ENCODE assay signal across 7 mouse cellular contexts in the genomic region with DNA sequence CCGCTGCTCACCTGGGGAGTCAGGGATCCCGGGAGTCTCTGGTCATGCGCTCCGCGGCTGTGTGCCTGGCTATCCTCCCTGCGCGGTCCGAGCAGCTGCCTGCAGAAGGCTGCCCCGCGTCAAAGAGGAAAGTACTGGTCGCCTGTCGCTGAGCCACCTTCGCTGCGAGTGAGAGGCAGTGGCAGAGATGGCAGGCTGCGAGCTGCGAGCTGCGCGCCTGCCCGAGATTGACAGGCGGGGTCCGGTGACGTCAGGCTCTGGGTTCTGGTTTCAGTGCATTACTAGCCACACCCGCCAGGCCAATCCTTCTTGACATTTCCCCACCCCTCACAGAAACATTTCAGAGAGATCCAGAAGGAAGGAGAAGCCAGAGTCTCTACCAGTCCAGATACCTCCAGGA. TPM values are rescaled to one million over a fixed set of nuclear protein-coding genes. Genes with fewer than 3 reads are reported as not detected.
A peak's percentile ranks its signal among the peaks of the same experiment; 100 is the strongest.
DNase-seq lines count a peak whose midpoint lies in the region; ATAC-seq and TF ChIP-seq lines count a peak whose summit lies in the region.

TSS of gene Gpr6 (minus strand) at position 170 of the 400 bp plus-strand sequence.

- no peak within 1 kb of the TSS for H3K27ac ChIP-seq in ES-E14 (ENCODE audit: insufficient read depth, low read depth, low read length, poor library complexity, severe bottlenecking)
- H3K27ac ChIP-seq in forebrain, embryonic 12.5 days, result no peak within 1 kb of the TSS
- H3K27ac ChIP-seq in neural tube, embryonic 15.5 days (replicated peaks), result no peak within 1 kb of the TSS; the same call in 1 of the 2 replicates

- peak within 1 kb of the TSS; percentile 86 for H3K4me2 ChIP-seq in forebrain, embryonic 12.5 days
- peak within 1 kb of the TSS; percentile 97 for H3K4me2 ChIP-seq in neural tube, embryonic 15.5 days

- H3K36me3 ChIP-seq in ES-E14 (ENCODE audit: control insufficient read depth, insufficient read depth, low read length, poor library complexity, severe bottlenecking), result no peaks in the 10 kb centered on the region
- no peaks in the 10 kb centered on the region for H3K36me3 ChIP-seq in forebrain, embryonic 12.5 days (replicated peaks)
- no peaks in the 10 kb centered on the region for H3K36me3 ChIP-seq in neural tube, embryonic 15.5 days

- H3K9ac ChIP-seq in ES-E14 (ENCODE audit: insufficient read depth, low read depth, low read length, poor library complexity, severe bottlenecking), result no peak within 1 kb of the TSS
- H3K9ac ChIP-seq in forebrain, embryonic 12.5 days, result peak within 1 kb of the TSS; percentile 45; the same call in 1 of the 2 replicates
- H3K9ac ChIP-seq in neural tube, embryonic 15.5 days (replicated peaks), result peak within 1 kb of the TSS; percentile 50

- H3K27me3 ChIP-seq in forebrain, embryonic 12.5 days, result peaks cover 47% of the 10 kb centered on the region
- peaks cover 53% of the 10 kb centered on the region for H3K27me3 ChIP-seq in neural tube, embryonic 15.5 days (replicated peaks)

- under 1% methylated on average over 23 of the region's 23 CpGs for WGBS in forebrain, embryonic 12.5 days
- 1% methylated on average over 23 of the region's 23 CpGs for WGBS in neural tube, embryonic 15.5 days

- in situ Hi-C loops in ES-E14 (cut with MboI; ENCODE audit: low sequenced_read_pairs in 2 of 2, unreplicated experiment in 2 of 2), result no loop called here

- H3K4me1 ChIP-seq in ES-E14 (ENCODE audit: control insufficient read depth in 2 of 2, insufficient read depth in 2 of 2, low read length in 2 of 2, poor library complexity in 1 of 2), result peaks cover 0 to 5% of the 10 kb centered on the region in 2 experiments; a peak in 1 of 4 replicates
- H3K4me1 ChIP-seq in forebrain, embryonic 12.5 days, result peaks cover 22% of the 10 kb centered on the region
- H3K4me1 ChIP-seq in neural tube, embryonic 15.5 days, result peaks cover 22% of the 10 kb centered on the region

- ATAC-seq in forebrain, embryonic 12.5 days (ENCODE audit: low FRiP score), result peak; percentile 72
- peak; percentile 74 for ATAC-seq in neural tube, embryonic 15.5 days (ENCODE audit: low FRiP score)
- no peak for ATAC-seq in inflammation-experienced regulatory T-cells, adult 6 months

- DNase-seq in ES-E14 (ENCODE audit: low read depth, low spot score) (no peak), ZHBTc4 (ENCODE audit: low read depth, low spot score) (peak; percentile 51)
- peak; percentile 37 to 52 for DNase-seq in layer of hippocampus, postnatal 10 days (ENCODE audit: low spot score in 2 of 2)
- no peak for DNase-seq in natural killer cell, adult 2 months (ENCODE audit: low spot score in 2 of 2)

- H3K9me3 ChIP-seq in ES-E14 (ENCODE audit: control insufficient read depth, insufficient read depth, low read depth, low read length), result no peaks in the 10 kb centered on the region
- no peaks in the 10 kb centered on the region for H3K9me3 ChIP-seq in forebrain, embryonic 12.5 days
- no peaks in the 10 kb centered on the region for H3K9me3 ChIP-seq in neural tube, embryonic 15.5 days (replicated peaks)

- H3K4me3 ChIP-seq in ES-E14 (ENCODE audit: insufficient read depth in 1 of 2, low read depth in 1 of 2, low read length in 2 of 2, poor library complexity in 1 of 2, severe bottlenecking in 1 of 2), result peak within 1 kb of the TSS; percentile 38 to 59
- peak within 1 kb of the TSS; percentile 49 for H3K4me3 ChIP-seq in forebrain, embryonic 12.5 days (replicated peaks)
- peak within 1 kb of the TSS; percentile 57 for H3K4me3 ChIP-seq in neural tube, embryonic 15.5 days (replicated peaks)

TF ChIP-seq in ES-E14, 5 proteins besides CTCF, POLR2A, EP300 and RAD21:
- TF ChIP-seq CHD2 (IDR thresholded peaks at IDR 0.05; ENCODE audit: low read depth, low read length) (no peak), HCFC1 (IDR thresholded peaks at IDR 0.05; ENCODE audit: borderline replicate concordance, insufficient read depth, low read length) (no peak), MAFK (IDR thresholded peaks at IDR 0.05; ENCODE audit: insufficient read depth, low read depth, low read length) (no peak), ZNF384 (IDR thresholded peaks at IDR 0.05; ENCODE audit: low read depth, low read length) (no peak), ZC3H11A (IDR thresholded peaks at IDR 0.05; ENCODE audit: borderline replicate concordance, low read depth, low read length) (no peak)
TF ChIP-seq in ES-E14: peak in this region for 0.

RNA-seq across cellular contexts. Expression of gene Gpr6, which starts in this region (rescaled TPM):
- not detected in 2 replicates for total RNA-seq in ES-E14 (2012; rRNA removed)
- polyA plus RNA-seq in forebrain, embryonic 12.5 days (2016; fragmentation: Nextera tagmentation; extraction: Ambion mirVana), result 0.22 and 0.24 TPM in 2 replicates
- 1 to 10 TPM; 4.1 to 4.5 TPM for total RNA-seq in layer of hippocampus, postnatal 10 days (2021)
- polyA plus RNA-seq in neural tube, embryonic 15.5 days (2015; fragmentation: Nextera tagmentation; extraction: Ambion mirVana), result 0.63 and 0.84 TPM in 2 replicates
- polyA plus RNA-seq in inflammation-experienced regulatory T-cells, adult 6 months (2017; shearing (Covaris generic)), result not detected

Comparison
In these comparisons a context has a peak if more than half of its experiments do, and no peak if none do; other contexts are left out.
1. Peak in ATAC-seq, H3K4me3 ChIP-seq, H3K9ac ChIP-seq and H3K4me2 ChIP-seq in forebrain, embryonic 12.5 days; RNA of the gene not detected or under 1 TPM.
2. Peak in ATAC-seq, H3K4me3 ChIP-seq, H3K9ac ChIP-seq and H3K4me2 ChIP-seq in neural tube, embryonic 15.5 days; RNA of the gene not detected or under 1 TPM.
3. DNase-seq: peak in ZHBTc4 (single experiment) and layer of hippocampus, postnatal 10 days (2 of 2); none in ES-E14 (single experiment) and natural killer cell, adult 2 months (0 of 2).
4. Peak in every context shown above with its lines, with median percentiles within 50 percentile points of each other: H3K4me3 ChIP-seq.